Mouse (Mus musculus): ENCODE measurements around the gene Plscr4.

The Plscr4 gene

DNA sequence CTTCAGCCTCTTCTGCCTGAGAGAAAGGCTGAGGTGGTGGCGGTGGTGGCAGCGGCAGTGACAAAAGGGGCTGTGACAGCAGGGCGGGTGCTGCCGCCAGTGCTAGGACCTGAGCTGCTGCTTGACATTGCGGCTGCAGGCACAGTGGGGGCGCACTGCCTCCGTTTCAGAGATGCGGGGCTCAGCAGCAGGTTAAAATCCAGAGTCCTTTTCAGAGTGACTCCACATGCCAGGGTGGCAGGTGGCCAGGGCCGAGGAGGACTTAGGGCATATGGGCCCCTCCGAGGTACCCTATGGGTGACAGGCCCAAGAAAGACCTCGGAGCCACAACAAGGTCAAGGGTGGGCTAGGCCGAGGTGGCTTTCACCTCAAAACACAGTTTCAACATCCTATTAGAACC is 59.9 kb downstream of the Plscr4 start:
- DNase-seq = no peak

DNA sequence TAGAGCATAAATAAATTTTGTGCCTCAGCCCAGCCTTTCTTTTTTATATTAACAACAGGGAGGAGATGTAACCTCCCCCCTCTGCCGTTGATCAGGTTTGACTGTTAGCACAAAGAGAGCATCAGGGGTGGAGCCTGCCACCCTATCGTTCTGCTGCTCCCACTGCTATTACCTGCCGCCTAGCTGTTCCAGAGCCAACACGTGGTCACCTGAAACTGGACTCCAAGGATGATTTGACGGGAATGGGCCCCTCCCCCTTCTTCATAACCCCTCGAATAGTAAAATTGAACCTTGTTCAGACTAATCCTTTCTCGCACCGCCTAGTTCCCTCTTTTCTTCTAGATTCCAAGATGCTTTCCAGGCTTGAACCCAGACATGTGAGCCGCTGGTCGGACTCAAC is 63.6 kb downstream of the Plscr4 start:
- no peak for DNase-seq

DNA sequence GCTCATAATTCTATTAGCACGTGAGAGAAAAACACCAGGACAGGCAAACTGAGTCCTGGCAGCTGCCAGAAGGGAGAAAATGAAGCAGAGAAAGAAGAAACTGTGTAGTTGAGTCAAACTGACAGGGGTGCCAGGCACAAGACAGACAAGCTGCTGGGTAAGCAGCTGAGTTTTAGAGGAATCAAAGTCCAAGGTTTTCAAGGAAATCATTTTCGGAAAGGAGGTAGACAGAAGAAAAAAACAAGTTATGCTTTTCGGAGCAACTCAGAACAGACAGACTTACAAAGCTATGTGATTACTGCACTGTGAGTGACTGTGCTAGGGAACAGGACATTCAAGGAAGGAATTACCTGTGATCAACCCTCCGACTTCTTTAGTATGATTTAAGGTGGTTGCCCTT is 67.3 kb downstream of the Plscr4 start:
- DNase-seq = no peak

DNA sequence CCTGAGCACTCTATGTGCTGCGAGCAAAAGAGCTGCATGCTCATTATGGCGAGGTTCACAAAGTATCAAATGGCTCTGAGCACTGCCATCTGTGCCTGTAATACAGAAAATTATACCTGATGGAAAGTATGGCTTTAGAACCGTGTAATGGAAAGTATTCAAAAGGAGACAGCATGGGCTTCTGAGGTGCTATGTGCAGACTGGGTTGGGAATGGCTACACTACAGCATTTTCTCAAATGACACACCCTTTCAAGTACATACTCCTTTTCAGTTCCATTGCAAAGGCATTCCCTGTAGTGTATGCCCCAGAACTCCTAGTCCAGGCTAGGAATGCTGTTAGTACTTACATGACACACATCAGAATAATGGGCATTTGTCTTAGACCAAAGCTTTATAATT is 72.9 kb downstream of the Plscr4 start:
- no peak for DNase-seq

DNA sequence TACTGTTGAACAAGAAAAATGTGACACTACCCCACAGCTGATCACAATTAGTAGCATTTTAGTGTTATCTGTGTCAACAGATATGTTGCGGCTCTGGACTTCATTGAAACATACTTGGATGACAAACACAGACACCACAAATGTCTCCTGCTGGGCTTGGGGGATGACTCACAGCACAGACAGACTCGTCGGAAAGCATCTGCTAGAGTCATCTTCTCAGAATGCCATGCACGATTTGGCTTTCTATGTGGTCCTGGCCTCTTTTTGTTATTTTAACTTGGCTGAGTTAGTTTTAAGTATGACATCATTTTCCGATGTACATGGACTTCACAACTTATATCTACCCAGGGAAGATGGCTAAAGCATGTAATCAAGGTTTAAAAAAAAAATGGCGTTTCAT is 80.6 kb downstream of the Plscr4 start:
- DNase-seq = no peak

DNA sequence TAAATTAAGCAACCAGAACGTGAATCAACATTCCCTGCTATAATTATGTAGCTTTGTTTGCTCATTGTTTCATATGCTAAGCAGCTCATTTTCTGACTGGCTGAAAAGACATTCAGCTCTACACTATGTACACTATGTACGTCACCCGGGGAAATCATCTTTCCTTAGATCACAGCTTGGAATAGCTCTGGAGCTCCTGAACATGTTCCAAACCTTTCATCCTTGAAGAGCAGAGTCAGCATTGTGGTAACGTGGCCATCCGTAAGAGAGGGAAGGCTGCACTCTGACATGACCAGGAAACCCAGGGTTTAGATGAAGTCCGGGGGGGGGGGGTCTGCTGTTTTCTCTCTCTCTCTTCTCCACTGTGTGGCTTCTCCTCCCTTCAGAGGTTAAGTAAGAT is 81.0 kb downstream of the Plscr4 start:
- DNase-seq = no peak

Measured in lung, postnatal 10 days (tissue).